Mouse (Mus musculus): ENCODE results near the gene Hunk.

DNA sequence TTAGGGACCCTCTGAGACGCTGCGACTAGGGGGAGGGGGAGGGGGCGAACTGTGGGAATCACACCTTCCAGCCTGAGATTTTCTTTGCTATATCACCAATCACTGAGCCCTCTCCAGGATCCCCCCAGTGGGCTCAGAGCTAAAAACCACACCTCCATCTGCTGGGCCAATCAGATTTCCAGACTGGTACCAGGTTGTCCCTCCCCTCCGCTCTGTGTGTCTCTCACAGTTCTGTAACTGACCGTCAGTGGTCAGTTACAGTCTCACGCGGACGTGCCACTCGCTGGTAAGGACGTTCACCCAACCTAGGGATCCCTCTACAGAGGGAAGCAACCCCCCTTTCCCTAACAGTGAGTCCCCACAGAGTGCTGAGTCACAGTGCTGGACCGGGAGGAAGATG, 111.1 kb downstream of the Hunk start:
- no peak for TF ChIP-seq MAX (IDR thresholded peaks at IDR 0.05; ENCODE audit: low read depth)
- TF ChIP-seq SRF (IDR thresholded peaks at IDR 0.05; ENCODE audit: control insufficient read depth, insufficient read length, low read depth), result no peak
- no peak for TF ChIP-seq MYOD1 (IDR thresholded peaks at IDR 0.05; ENCODE audit: control insufficient read depth in 1 of 3, insufficient read length in 2 of 3, low read depth in 2 of 3)
- no peak for TF ChIP-seq POLR2A (IDR thresholded peaks at IDR 0.05; ENCODE audit: insufficient read length, low read depth)
- TF ChIP-seq MYOG (IDR thresholded peaks at IDR 0.05; ENCODE audit: control insufficient read depth in 1 of 3, insufficient read depth in 1 of 3, insufficient read length in 2 of 3, low read depth in 2 of 3), result no peak
